Mouse (Mus musculus) liver, embryonic 15.5 days (tissue): ENCODE data around the gene Tfpi. TPM values are rescaled to one million over a fixed set of nuclear protein-coding genes. Genes with fewer than 3 reads are reported as not detected.

Experiments used
- ATAC-seq: fragments of 200-750 bp; cut with Nextera tagmentation; 2 replicates; pipeline ENCODE4 v1.8.0; 2017; ENCODE audit warnings: moderate number of reproducible peaks, mild to moderate bottlenecking, moderate library complexity; ENCODE audit not compliant: insufficient read depth
- H3K27ac ChIP-seq: fragments of 300-500 bp; sonication (generic); replicated peaks from 2 replicates; pipeline ENCODE4 v1.5.1; 2015; ENCODE audit warnings: mild to moderate bottlenecking, inconsistent platforms
- H3K27me3 ChIP-seq: fragments of 300-500 bp; sonication (generic); 2 replicates; pipeline ENCODE4 v1.6.1; 2015; ENCODE audit warnings: mild to moderate bottlenecking, inconsistent platforms
- H3K36me3 ChIP-seq: fragments of 300-500 bp; sonication (generic); replicated peaks from 2 replicates; pipeline ENCODE4 v1.6.1; 2015; ENCODE audit warnings: moderate library complexity, mild to moderate bottlenecking, inconsistent platforms
- H3K4me1 ChIP-seq: fragments of 300-500 bp; sonication (generic); replicated peaks from 2 replicates; pipeline ENCODE4 v1.6.1; 2015; ENCODE audit warnings: inconsistent platforms
- H3K4me2 ChIP-seq: fragments of 300-500 bp; sonication (generic); 2 replicates; pipeline ENCODE4 v1.6.1; 2015; ENCODE audit warnings: moderate library complexity, mild to moderate bottlenecking, inconsistent platforms
- H3K4me3 ChIP-seq: fragments of 300-500 bp; sonication (generic); replicated peaks from 2 replicates; pipeline ENCODE4 v1.5.1; 2015; ENCODE audit warnings: mild to moderate bottlenecking, inconsistent platforms
- H3K9ac ChIP-seq: fragments of 300-500 bp; sonication (generic); 2 replicates; pipeline ENCODE4 v1.6.1; 2015; ENCODE audit warnings: moderate library complexity, mild to moderate bottlenecking, inconsistent platforms
- H3K9me3 ChIP-seq: fragments of 300-500 bp; sonication (generic); replicated peaks from 2 replicates; pipeline ENCODE4 v1.6.1; 2016; ENCODE audit warnings: inconsistent platforms
- WGBS: fragments of 180-500 bp; shearing (Covaris S2); methylation state at CpG from one replicate; pipeline ENCODE4 v1.1.7; 2015; ENCODE audit warnings: mixed read lengths; ENCODE audit not compliant: insufficient replicate concordance; 5-methylcytosine and 5-hydroxymethylcytosine counted together
- polyA plus RNA-seq: library from polyadenylated mRNA; unstranded; fragments of >200 nt; fragmentation: Nextera tagmentation; extraction: Ambion mirVana; gene quantifications from 2 replicates; pipeline ENCODE4 v1.2.1, GENCODE M21; 2015

Tfpi gene
- polyA plus RNA-seq, 1 experiment from 2014 or later = 14.2 TPM

DNA sequence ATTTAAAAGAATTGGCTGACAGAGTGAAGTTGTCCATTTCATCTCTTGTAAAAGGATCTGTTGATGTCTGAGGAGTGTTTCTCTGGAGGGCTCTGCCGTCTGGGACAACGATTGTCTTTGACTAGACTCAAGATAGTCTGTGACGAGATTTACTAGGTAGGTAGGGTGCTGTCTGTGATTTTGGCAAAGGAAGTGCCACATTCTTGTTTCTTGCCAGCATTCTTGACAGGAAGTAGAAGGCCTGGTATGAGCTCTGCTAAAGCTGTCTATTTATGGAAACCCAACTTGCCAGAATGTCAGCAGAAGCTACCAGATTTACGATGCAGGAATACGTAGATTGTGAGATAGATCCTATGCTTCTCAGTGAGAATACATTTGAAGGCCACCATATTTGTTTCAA is 34.6 kb downstream of the Tfpi start:
- Histone ChIP-seq H3K4me1 (no peaks in the 10 kb centered on the region), H3K4me3 (no peak overlapping the region), H3K9ac (no peak overlapping the region), H3K27me3 (no peaks in the 10 kb centered on the region), H3K9me3 (no peaks in the 10 kb centered on the region), H3K27ac (no peak overlapping the region), H3K4me2 (no peak overlapping the region), H3K36me3 (0 out of 2 replicates have a peak, but pooled peaks cover 4% of the 10 kb centered on the region)
- ATAC-seq = no peak
- 71% methylated on average over 5 of the region's 5 CpGs for WGBS

DNA sequence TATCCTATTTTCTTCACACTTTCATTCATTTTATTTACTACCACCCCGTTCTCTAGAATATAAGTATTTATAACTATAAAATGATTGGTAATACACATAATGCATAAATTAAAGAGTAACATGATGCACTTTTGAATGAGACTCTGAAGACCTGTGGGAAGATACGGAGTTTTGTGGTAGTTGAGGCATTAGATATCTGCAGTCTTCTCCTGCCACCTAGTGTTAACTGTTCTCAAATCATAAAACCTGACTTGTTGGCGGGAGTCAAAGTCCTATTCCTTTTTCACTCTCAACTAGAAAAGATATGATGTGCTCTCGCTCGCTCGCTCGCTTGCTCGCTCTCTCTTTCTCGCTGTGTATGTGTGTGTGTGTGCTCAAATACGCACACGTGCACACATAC is 46.9 kb downstream of the Tfpi start:
- Histone ChIP-seq H3K9ac (no peak overlapping the region), H3K36me3 (no peaks in the 10 kb centered on the region), H3K27me3 (no peaks in the 10 kb centered on the region), H3K27ac (no peak overlapping the region), H3K4me2 (no peak overlapping the region), H3K9me3 (no peaks in the 10 kb centered on the region), H3K4me3 (no peak overlapping the region), H3K4me1 (peaks cover 5% of the 10 kb centered on the region)
- no peak for ATAC-seq
- WGBS = 38% methylated on average over 11 of the region's 11 CpGs

DNA sequence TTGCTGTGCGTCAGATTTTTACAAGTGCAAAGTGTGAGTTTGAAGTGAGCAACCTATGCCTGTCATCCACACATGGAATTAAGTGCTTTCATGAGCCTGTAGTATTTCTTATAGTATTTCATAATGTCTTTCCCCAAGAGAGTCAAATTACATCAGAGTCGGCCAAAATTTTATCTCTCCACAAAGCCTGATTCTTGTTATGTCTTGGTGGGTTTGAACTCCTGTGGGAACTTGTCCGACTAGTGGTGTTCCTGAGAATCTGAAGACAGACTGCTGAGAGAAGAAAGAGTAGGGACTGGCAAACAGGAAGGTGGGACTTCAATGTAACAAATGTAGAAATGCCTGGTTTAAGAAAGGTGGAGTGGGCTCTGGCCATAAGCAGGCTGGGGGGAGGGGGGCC is 47.7 kb downstream of the Tfpi start:
- 42% methylated on average over 3 of the region's 3 CpGs for WGBS
- Histone ChIP-seq H3K4me1 (peaks cover 5% of the 10 kb centered on the region), H3K4me3 (no peak overlapping the region), H3K9me3 (no peaks in the 10 kb centered on the region), H3K36me3 (no peaks in the 10 kb centered on the region), H3K27ac (no peak overlapping the region), H3K9ac (no peak overlapping the region), H3K4me2 (no peak overlapping the region), H3K27me3 (no peaks in the 10 kb centered on the region)
- ATAC-seq = no peak

DNA sequence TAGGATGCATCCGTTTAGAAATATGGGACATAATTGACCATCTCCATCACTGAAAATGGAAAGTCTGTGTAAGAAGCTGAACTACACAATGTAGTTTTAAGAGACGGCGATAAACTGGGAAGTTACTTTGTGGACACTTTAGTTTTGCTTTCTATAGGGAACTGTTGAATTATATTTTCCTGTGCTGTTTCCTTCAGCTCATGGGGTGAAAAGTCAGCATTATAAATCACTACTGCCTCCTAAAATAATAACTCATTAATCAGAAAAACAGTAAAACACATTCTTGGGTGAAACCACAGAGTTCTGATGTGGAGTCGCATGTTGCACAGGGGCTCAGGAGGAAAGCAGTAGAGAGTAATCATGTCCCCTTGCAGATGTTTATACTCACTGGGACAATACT is 50.0 kb downstream of the Tfpi start:
- Histone ChIP-seq H3K9me3 (no peaks in the 10 kb centered on the region), H3K4me2 (no peak overlapping the region), H3K4me1 (peaks cover 5% of the 10 kb centered on the region), H3K9ac (no peak overlapping the region), H3K27ac (no peak overlapping the region), H3K27me3 (no peaks in the 10 kb centered on the region), H3K4me3 (no peak overlapping the region), H3K36me3 (no peaks in the 10 kb centered on the region)
- 35% methylated on average over 4 of the region's 4 CpGs for WGBS
- ATAC-seq = no peak

DNA sequence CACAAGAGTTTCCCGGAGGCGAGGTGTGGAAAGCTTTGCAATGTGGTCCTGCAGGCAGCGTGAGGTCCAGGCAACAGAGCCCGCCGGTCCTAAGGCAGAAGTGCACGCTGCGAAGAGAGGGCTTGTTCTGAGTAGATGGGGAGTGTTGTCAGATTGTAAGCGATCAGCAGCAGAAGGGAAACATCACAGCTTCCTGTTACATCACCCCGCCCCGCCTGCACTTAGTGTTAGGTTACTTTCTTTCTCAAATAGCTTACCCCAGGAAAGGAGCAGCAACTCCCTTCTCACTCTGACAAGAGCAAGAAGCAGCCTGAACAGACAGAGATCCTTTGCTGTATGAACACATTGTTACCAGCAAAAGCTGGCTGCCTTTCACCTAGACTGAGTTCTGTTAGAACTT is 51.4 kb downstream of the Tfpi start, which contains the start of gene Calcrl:
Gene Calcrl, minus strand, starts transcription at position 274 of the 400 bp plus-strand sequence.
- Histone ChIP-seq H3K4me1 (peaks cover 5% of the 10 kb centered on the region), H3K27ac (peak within 1 kb of the TSS; percentile 59), H3K4me3 (peak within 1 kb of the TSS; percentile 52), H3K27me3 (no peaks in the 10 kb centered on the region), H3K4me2 (peak within 1 kb of the TSS; percentile 74), H3K9me3 (no peaks in the 10 kb centered on the region), H3K9ac (peak within 1 kb of the TSS; percentile 34; the same call in 1 of the 2 replicates), H3K36me3 (no peaks in the 10 kb centered on the region)
- peak; percentile 90 for ATAC-seq
- WGBS = under 1% methylated on average over 10 of the region's 10 CpGs

DNA sequence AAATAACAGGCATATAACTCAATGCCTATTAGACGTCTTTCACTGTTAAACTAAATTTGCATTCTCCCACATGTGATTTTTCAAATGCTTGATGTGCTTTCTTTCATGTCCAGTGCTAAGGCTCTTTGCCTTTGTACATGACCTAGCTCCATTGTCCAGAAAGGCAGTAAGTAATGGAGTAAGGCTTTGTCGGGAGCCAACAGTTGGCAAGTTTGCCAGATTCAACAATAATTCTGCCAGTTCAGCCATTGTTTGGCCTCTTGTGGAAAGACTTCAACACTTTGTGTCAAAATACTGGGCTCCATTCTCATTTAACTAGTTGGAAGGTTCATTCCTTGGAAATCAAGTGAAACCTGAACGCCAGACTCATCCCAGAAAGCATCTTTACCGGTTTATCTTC is 60.1 kb downstream of the Tfpi start:
- Histone ChIP-seq H3K4me3 (no peak overlapping the region), H3K9ac (no peak overlapping the region), H3K9me3 (no peaks in the 10 kb centered on the region), H3K4me2 (no peak overlapping the region), H3K36me3 (no peaks in the 10 kb centered on the region), H3K27ac (no peak overlapping the region), H3K27me3 (no peaks in the 10 kb centered on the region), H3K4me1 (no peaks in the 10 kb centered on the region)
- ATAC-seq = no peak
- 72% methylated on average over 4 of the region's 4 CpGs for WGBS

DNA sequence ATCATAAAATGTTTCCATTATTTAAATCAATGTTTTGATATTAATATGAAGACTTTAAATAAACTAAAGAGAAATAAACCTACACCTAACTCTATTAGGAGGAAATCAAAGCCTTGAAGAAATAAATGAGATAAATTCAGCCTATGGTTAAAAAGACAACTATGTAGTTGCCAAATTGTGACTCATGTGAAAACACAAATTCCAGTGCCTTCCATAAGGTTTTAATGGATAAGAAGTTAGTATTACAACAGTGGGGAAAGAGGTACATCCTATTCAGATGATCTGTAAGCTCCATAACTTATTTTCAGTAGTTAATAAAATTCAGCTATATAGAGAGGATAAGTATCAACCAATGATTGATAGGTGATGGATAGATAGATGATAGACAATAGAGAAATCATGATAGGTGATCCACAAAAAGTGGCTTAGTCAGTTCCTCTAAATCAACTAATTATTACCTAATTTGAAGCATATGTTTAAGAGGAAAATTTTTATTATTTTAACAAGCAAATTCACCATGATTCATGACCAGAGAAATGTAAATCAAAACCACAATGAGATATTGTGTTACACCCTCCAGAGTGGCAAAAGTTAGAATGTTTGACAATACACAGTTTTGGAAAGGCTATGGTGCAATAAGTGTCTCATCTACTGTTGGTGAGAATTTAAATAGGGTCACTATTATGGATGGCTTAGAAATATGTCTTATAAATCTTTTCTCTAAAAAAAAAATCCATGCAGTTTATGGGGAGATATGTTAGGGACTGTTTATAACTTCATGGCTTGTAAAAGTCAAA is 66.6 kb downstream of the Tfpi start:
- H3K4me1 ChIP-seq = no peaks in the 10 kb centered on the region
- H3K27me3 ChIP-seq = no peaks in the 10 kb centered on the region
- H3K4me2 ChIP-seq = no peak overlapping the region
- no peak overlapping the region for H3K4me3 ChIP-seq
- H3K9ac ChIP-seq = no peak overlapping the region
- H3K36me3 ChIP-seq = no peaks in the 10 kb centered on the region
- no peak for ATAC-seq
- no peaks in the 10 kb centered on the region for H3K9me3 ChIP-seq
- no peak overlapping the region for H3K27ac ChIP-seq

DNA sequence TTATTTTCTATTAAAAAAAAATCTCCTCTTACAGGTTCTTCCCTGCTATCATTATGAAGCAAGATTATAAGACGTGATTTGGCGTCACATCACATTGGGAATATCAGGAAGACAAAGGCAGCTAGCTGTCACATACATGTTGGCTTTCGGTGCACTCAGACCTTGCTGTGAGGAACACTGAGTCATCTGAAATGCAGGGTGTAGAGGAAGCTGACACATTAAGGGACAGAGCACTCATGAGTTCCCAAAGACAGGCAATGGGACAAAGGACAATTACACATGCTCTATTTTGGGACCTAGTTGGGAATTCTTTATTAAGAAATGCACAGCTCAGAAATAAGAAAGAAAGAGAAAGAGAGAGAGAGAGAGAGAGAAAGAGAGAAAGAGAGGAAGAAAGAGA is 71.7 kb downstream of the Tfpi start:
- no peak overlapping the region for H3K4me2 ChIP-seq
- no peak overlapping the region for H3K27ac ChIP-seq
- no peak overlapping the region for H3K9ac ChIP-seq
- H3K9me3 ChIP-seq = no peaks in the 10 kb centered on the region
- no peaks in the 10 kb centered on the region for H3K27me3 ChIP-seq
- ATAC-seq = no peak
- no peaks in the 10 kb centered on the region for H3K36me3 ChIP-seq
- WGBS = 71% methylated on average over 3 of the region's 3 CpGs
- no peaks in the 10 kb centered on the region for H3K4me1 ChIP-seq
- no peak overlapping the region for H3K4me3 ChIP-seq

DNA sequence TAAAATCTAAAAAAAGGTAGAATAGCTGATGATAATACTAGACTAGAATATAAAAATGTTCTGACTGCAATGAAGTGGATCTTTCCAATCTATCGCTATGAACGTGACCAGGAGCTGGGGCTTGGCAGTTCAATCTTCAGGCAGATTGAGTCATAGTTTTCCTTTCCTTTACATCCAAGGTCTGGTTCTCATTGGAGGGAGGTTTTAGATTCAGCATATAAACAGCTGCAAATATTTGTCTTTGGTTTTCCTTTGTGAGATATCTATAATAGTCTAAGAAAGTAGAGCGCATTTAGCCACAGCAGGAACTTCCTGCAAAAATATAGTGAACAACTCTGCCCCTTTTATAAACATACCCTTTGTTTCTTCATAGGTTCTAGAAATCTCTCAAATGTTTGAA is 73.9 kb downstream of the Tfpi start:
- no peak for ATAC-seq
- no peaks in the 10 kb centered on the region for H3K27me3 ChIP-seq
- H3K4me2 ChIP-seq = no peak overlapping the region
- H3K9ac ChIP-seq = no peak overlapping the region
- WGBS = 84% methylated on average over 3 of the region's 3 CpGs
- H3K4me3 ChIP-seq = no peak overlapping the region
- no peaks in the 10 kb centered on the region for H3K36me3 ChIP-seq
- no peaks in the 10 kb centered on the region for H3K4me1 ChIP-seq
- no peak overlapping the region for H3K27ac ChIP-seq
- no peaks in the 10 kb centered on the region for H3K9me3 ChIP-seq

DNA sequence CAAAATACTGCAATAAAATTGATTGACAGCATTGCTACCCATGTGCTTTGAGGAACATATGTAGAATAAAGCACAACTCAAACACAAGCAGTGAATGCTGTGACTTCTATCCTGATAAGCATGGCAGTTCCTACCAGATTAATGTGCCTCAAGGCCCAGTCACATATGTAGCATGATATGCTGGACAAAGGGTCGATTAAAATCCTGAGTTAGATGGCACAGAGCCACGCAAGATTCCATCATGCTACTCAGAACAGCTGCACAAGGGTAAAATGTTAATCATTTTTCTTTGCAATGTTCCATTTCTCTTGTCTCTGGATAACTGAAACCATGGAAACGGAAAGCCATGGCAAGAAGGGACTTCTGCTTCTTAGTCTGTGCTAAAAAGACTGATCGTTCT is 80.0 kb downstream of the Tfpi start:
- peaks cover 7% of the 10 kb centered on the region; the same call in 1 of the 2 replicates for H3K4me1 ChIP-seq
- H3K27me3 ChIP-seq = no peaks in the 10 kb centered on the region
- no peak overlapping the region for H3K4me3 ChIP-seq
- no peaks in the 10 kb centered on the region for H3K36me3 ChIP-seq
- H3K4me2 ChIP-seq = no peak overlapping the region
- H3K9me3 ChIP-seq = no peaks in the 10 kb centered on the region
- 59% methylated on average over 4 of the region's 4 CpGs for WGBS
- ATAC-seq = no peak
- no peak overlapping the region for H3K27ac ChIP-seq
- no peak overlapping the region for H3K9ac ChIP-seq

DNA sequence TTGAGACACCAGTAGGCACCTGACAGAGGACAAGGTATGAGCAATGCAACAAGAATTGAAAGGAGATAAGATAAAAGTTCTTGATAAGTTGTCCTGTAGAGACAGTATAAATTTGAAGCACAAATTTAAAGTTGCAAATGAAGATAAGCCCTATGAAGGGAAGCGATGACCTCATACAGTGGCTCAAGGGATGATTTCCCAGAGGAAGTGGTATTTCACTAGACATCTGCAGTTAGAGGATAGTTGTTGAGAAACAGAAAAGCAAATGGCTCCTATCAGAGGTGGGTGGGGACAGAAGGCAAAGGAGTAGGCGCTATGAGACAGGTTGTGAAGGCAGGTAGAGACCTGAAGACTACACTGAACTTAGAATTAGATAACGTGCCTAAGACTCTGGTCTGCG is 83.3 kb downstream of the Tfpi start:
- H3K27ac ChIP-seq = no peak overlapping the region
- peaks cover 7% of the 10 kb centered on the region; the same call in 1 of the 2 replicates for H3K4me1 ChIP-seq
- H3K9ac ChIP-seq = no peak overlapping the region
- no peak overlapping the region for H3K4me3 ChIP-seq
- no peaks in the 10 kb centered on the region for H3K27me3 ChIP-seq
- H3K4me2 ChIP-seq = no peak overlapping the region
- no peak for ATAC-seq
- 60% methylated on average over 4 of the region's 4 CpGs for whole genome bisulfite sequencing
- no peaks in the 10 kb centered on the region for H3K9me3 ChIP-seq
- no peaks in the 10 kb centered on the region for H3K36me3 ChIP-seq

DNA sequence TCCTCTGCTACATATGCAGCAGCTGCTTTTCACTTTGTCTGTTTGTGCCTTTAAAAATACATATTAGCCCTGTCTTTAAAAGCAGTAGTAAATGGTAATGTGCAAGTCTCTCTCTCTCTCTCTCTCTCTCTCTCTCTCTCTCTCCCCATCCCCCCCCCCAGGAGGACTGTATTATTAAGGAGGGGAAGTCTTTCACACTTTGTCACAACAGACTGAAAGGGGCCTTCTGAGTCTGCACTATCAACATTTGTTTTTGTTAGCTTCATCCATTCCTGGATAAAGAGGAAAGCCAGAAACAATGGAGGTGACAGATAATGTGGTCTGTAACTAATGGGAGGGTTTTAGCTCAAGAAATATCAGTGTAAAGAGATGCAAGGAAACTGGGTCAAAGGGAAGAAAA is 87.5 kb downstream of the Tfpi start:
- H3K27ac ChIP-seq = no peak overlapping the region

More for the DNA sequence above, 87.5 kb downstream of the Tfpi start:
- H3K9me3 ChIP-seq = no peaks in the 10 kb centered on the region
- no peak overlapping the region for H3K4me3 ChIP-seq
- no peaks in the 10 kb centered on the region for H3K27me3 ChIP-seq
- H3K36me3 ChIP-seq = no peaks in the 10 kb centered on the region
- no peak for ATAC-seq
- no peak overlapping the region for H3K4me2 ChIP-seq
- peaks cover 22% of the 10 kb centered on the region for H3K4me1 ChIP-seq
- no peak overlapping the region for H3K9ac ChIP-seq
